Mouse (Mus musculus) embryo, embryonic 10.5 days (tissue): Measurements from ENCODE around the gene Macrod2.

Experiments
- DNase-seq: peaks from one replicate; pipeline ENCODE4 v3.0.0-alpha.2; 2015; ENCODE audit warnings: low spot score

The Macrod2 gene

DNA sequence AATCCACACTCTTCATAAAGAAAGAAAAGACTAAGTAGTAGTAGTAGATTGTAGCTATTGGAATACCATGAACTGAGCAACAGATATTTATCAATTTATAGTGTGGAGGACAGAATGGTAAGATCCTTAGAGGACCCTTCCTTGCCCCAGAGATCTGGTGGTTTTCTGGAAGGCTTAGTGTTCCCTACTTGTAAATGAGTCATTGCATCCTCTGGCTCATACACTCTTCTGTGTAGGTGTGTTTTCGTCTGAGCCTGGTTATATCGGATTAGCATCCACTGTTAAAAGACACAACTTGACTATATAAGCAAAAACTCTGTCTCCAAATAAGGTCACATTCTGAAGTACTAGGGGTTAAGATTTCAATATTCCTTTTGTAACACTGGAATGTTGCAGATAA, 905.9 kb downstream of the Macrod2 start:
- DNase-seq, result no peak

GRCm38 (mm10) chr2:141308406-141308805, 913.3 kb downstream of the Macrod2 start:
- no peak for DNase-seq

DNA sequence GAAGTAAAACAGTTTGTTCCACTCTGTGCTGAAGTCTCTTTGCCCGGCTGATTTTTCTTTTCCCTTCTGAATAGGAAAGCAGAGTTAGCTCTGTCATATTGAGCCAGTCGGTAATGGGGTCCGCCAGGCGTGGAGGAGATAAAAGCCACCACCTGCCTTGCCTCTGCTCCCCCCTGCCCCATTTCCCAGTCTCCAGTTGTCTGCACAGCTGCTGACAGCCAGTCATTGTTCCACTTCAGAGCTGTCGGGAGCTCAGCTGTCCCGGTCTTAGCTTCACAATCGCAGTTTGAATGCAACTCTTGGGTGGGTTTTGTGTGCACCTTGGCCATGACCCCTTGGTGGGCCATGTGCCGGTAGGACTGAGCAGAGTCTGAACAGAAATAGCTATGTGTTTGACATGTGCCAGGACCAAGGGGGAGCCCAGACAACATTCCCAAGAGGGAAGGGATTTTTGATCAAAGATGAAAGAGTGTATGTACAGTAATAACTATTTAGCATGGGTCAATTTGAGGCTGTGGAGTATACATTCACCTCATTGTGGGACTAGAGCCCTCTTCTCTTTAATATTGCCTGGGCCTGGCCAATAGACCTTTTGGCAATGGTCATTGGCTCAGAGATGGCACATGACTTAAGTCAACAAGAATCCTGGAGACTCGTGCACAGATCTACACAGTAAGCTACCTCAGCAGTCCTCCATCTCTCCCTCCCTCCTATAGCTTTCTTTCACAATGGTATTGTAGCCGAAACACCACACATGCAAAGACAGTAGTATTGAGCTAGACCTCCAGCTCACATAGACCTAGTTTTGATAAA, 917.2 kb downstream of the Macrod2 start:
- peak; percentile 55 for DNase-seq

GRCm38 (mm10) chr2:141315349-141315748, 920.2 kb downstream of the Macrod2 start:
- DNase-seq, result no peak

DNA sequence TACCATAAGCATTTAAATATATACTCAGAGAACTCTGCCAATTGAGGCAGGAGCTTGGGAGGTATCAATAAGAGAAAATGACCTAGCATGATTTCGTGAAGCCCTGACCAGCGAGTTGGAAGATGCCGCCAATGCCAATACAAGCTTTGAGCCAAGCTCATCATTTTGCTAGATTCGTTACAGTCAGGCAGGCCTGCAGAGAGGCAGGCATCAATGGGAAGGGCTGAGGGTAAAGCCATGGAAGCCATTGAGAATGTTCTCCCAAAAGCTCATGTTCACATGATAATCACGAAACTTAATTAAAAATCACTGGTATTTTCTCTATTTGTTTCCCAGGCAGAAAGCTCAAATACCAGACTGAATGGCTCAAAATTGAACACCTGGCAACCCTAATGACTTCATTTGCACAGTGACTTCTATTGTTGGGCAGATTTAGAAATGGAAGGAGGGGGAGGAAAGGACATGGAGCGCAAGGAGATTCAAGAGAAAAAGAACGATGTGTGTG, 928.9 kb downstream of the Macrod2 start:
- DNase-seq, result no peak

DNA sequence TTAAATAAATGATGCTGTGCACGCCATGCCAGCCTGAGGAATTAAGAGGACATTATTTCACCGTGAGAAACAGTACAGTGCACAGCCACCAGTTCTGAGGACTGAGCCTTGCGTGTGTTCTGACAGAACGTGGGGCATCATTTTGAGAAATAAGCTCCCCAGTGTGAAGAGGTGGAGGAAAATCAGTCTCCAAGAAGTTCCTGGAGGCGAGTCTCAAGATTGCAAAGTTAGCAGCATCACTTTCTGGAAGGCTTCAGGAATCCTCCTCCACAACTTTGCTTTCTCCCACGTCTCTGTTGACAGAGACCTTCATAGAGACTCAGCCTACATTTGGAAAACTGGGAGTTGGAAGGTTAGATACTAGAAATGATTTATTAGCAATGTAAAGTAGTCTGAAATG, 932.2 kb downstream of the Macrod2 start:
- no peak for DNase-seq

GRCm38 (mm10) chr2:141337708-141338107, 942.6 kb downstream of the Macrod2 start:
- no peak for DNase-seq

DNA sequence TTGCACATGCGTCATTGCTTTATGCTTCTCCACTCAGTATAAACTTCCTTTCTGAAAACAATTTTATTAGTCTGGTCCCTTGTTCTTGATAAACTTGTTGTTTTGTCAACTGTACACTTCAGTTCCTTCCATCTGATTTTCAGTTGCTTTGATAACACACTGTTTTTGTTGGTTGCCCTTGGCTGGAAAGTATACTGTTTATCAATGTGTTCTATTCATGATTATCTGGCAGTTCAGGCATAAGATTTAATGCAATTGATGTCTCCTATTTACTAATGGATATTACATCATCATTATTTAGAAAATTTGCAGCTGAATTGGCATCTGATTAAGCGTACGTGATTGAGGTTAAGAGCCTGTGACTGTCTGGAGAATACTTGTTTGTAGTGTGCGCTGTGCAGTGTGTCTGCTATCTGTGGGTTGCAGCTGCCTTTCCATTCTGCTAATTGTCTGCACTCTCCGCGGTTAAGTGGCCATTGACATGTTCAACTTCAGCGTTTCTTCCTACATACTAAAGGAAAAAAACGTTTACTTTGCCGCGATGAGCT, 949.0 kb downstream of the Macrod2 start:
- DNase-seq, result no peak

DNA sequence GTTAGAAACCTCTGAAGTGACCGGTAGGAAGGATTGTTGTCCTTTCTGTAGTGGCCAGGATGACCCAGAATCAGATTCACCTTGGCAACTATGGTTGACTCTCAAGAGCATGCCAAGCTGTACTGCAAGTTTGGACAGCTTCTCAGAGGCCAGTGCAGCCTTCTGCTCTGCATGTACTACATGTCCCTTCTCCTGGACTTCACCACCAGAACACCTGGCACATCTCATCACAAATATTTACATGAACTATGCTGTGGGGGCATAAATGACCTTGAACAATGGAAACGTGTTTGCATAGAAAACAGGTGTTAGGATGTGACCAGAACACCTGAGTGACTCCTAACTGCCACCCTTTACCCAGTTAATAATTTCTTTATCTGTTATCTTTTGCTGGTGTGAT, 957.5 kb downstream of the Macrod2 start:
- DNase-seq, result no peak

DNA sequence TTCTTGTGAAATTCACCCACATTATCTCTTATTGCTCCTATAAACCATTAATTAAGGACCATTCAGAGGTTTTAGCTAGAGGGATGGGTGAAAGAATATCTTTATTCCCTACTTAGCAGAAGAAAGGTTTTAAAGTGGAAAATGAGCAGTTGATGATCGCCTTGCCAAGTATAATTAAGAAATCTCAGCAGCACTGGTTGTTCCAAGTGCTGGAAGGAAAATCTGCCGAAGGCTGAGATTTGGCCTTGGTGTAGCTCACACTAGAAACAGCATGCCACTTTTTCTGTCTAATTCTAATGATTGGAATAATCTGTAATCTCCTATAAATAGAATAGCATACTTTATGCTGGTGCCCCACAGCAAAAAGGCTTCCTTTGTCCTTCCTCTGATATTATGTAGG, 993.5 kb downstream of the Macrod2 start:
- no peak for DNase-seq

DNA sequence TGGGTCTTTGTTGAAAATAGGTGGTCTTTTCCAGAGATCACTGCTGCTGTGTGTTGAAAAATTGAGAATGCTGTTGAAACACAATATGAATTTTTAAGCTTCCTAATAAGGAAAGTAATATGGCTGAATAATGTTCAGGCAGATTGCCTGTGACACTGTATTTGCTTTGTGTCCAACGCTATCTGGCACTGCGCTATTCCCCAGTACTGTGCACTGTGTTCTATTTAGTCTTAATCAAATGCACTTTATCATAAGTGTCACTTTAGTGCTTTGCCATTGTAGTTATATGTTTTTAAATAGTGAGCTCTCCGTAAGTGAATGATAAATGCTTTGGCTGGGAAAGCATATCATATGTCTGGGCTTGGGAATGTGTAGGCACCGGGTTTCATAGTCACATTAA, 996.1 kb downstream of the Macrod2 start:
- no peak for DNase-seq

DNA sequence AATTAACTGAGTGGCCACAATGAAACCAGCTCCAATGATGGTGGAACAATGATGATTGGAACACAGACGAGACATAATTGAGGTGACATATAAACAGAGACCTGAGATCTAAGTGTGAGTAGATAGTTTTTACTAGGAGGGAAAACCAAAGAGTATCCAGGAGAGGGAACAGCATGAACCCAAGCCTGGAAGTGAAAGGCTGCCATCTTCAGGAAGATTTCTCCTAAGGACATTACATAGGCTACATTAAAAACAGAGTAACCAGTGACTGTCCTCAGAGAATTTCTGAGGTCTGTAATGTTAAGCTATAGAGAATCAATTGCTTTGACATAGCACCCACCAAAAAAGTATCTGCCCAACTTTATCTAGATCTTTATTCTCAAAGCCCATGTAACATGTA, 999.7 kb downstream of the Macrod2 start:
- DNase-seq, result peak; percentile 37

DNA sequence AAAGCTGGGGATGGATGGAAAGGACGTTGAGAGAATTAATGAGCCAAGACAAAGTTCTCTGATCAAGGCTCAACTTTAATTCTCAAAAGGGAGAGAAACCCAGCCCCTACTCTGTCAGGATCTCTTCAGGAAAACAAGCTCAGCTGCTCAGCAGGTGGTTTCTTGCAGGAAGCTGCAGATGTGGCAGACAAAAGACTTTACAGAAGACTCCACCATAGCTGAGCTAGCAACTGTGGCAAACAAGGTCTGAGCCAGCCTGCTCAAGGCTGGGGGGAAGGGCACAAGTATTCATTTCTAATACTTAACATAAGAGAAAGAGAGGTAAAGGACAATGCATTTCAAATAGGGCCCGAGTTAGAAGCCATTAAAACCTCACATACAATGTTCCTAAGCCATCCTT, 1013.7 kb downstream of the Macrod2 start:
- DNase-seq, result no peak

DNA sequence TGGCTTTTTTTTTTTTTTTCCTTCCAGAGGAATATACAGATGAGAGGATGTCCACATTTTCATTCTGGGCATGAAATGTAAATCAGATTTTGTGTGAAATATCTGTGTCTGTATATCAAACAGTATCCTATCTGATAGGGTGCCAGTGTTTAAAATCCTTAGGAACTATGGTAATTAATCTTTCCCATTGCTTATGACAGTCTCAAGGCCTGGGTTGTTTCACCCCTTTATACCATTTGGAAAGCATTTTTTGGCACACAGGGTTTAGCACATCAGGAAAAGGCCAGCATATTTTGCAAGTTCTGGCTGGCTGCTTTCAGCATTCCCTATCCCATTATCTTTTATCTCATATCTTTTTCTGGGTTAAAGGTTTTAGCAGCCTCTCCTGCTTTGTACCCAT, 1021.3 kb downstream of the Macrod2 start:
- no peak for DNase-seq

DNA sequence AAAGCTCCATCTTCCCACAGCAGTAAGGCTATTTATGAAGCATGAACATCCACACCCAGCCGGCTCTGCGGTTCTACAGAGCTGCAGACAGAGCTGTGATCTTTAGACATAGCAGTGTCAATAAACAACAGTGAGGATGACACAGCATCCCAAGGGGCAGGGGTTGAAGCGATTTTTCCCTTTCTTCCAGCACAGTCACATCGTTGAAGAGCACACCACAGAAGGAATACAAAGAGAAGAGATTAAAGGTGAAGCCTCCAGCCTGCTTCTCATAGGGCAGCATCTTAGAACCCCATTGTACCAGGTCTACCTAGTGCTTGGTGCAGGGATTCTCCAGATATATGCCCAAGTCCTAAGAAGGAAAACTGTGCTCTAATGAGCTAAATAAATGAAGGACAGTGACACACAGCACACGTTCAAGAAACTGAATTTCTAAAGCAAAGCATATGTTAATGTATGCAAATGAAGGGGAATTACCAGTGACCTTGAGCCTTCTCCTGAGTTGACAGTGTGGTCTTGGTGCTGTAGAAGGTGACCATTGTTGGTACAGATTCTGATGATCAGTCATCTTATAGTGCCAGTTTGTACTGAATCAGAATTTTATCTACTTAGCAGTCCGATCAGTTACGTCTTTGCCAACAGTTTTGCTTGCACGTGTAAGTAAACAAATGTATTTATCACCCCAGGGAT, 1021.9 kb downstream of the Macrod2 start:
- DNase-seq, result no peak

DNA sequence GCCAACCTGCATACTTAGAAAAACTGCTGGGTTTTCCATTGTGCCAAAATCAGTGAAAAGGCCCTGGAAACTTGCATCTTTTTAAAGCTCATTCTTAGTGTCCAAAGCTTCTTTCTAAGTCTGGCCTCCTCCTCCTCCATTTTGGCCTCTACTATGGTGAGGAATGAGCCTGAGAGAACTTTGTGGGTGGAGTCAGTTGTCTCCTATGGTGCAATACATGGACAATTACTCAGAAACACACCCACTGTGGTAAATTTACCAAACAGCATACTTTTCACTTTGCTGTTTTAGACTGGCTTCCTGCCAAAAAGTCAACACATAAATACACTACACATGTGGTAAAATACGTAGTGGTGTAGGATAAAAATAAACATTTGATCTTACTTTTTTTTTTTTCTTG, 1024.7 kb downstream of the Macrod2 start:
- DNase-seq, result no peak

GRCm38 (mm10) chr2:141434084-141434483, 1039.0 kb downstream of the Macrod2 start:
- no peak for DNase-seq

GRCm38 (mm10) chr2:141434731-141435570, 1039.8 kb downstream of the Macrod2 start:
- DNase-seq, result no peak

- DNase-seq, result peak; percentile 14
These were observed 1046.8 kb downstream of the Macrod2 start for GRCm38 (mm10) chr2:141441896-141442295.

GRCm38 (mm10) chr2:141449078-141449680, 1054.1 kb downstream of the Macrod2 start:
- no peak for DNase-seq

GRCm38 (mm10) chr2:141463946-141464345, 1068.8 kb downstream of the Macrod2 start:
- no peak for DNase-seq

DNA sequence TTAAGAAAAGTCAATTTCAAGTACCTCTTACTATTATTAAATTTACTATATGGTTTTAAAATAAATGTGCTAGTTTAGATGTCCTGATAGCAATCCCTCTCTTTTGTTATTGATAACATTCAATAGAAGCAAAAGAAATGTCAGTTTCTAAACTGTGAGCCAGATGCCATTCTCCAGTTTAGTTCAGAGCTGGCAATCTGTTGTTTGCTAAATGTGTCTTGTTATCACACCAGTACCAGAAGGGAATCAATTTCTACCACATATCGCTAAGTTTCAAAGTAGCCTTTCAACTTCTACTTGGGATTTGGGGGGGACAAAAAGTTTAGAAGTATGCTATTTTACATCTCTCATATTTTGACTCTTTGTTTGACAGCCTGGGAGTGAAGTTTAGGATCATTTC, 1077.7 kb downstream of the Macrod2 start:
- DNase-seq, result no peak
